Mouse (Mus musculus): Measurements from ENCODE around the gene Polr3h.

DNA sequence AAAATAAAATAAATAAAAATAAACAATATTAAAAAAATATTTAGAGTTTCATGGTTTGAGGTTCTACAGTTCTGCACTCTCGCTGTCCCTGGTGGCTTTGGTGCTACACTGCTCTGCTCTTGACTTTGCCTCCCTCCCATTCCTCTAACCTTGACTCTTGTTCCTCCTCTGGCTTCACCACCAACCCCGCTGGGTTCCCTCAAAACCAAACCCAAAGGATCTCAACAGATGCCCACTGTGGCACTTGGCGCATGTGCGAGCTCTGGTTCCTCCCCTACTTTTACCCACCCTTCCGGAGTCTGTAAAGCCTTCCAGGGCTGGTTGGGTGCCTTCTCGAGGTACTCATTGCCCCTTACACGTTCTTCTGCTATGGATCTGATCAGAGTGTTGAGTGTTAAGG lies 83.8 kb downstream of the Polr3h start:
- TF ChIP-seq CTCF (conservative IDR thresholded peaks at IDR 0.05 in 1 of 2, IDR thresholded peaks at IDR 0.05 in 1 of 2; ENCODE audit: low read depth in 2 of 2, low read length in 2 of 2), result no peak
- TF ChIP-seq ETS1 (conservative IDR thresholded peaks at IDR 0.05; ENCODE audit: low read depth, low read length), result no peak
- no peak for TF ChIP-seq POLR2A (IDR thresholded peaks at IDR 0.05; ENCODE audit: low read depth, low read length)
- no peak for TF ChIP-seq USF2 (conservative IDR thresholded peaks at IDR 0.05; ENCODE audit: low read depth, low read length)
- TF ChIP-seq BHLHE40 (IDR thresholded peaks at IDR 0.05; ENCODE audit: low read depth, low read length), result no peak
- no peak for TF ChIP-seq EP300 (IDR thresholded peaks at IDR 0.05; ENCODE audit: low read length)
- no peak for TF ChIP-seq USF1 (IDR thresholded peaks at IDR 0.05; ENCODE audit: low read depth, low read length)
- TF ChIP-seq ZKSCAN1 (IDR thresholded peaks at IDR 0.05; ENCODE audit: borderline replicate concordance, low read depth, low read length), result no peak
- TF ChIP-seq ZNF384 (IDR thresholded peaks at IDR 0.05; ENCODE audit: low read depth, low read length), result no peak
- no peak for TF ChIP-seq NRF1 (IDR thresholded peaks at IDR 0.05; ENCODE audit: low read depth, low read length)
- TF ChIP-seq PAX5 (IDR thresholded peaks at IDR 0.05; ENCODE audit: low read length), result no peak

All from CH12.LX (cell line).